Mouse (Mus musculus) kidney, postnatal 0 days (tissue): ENCODE measurements around the gene Olfr995. TPM values are rescaled to one million over a fixed set of nuclear protein-coding genes. Genes with fewer than 3 reads are reported as not detected.

Experiments
- ATAC-seq: fragments of 200-750 bp; cut with Nextera tagmentation; replicated peaks from 2 replicates; pipeline ENCODE4 v1.8.0; 2017; ENCODE audit warnings: low read depth, moderate number of reproducible peaks, moderate TSS enrichment, moderate library complexity; ENCODE audit not compliant: low FRiP score
- DNase-seq: peaks from one replicate; pipeline ENCODE4 v3.0.0-alpha.2; 2016; ENCODE audit warnings: low spot score
- H3K27ac ChIP-seq: fragments of 300-500 bp; sonication (generic); 2 replicates; pipeline ENCODE4 v1.5.1; 2014; ENCODE audit warnings: mild to moderate bottlenecking
- H3K27me3 ChIP-seq: fragments of 300-500 bp; sonication (generic); 2 replicates; pipeline ENCODE4 v1.6.1; 2014; ENCODE audit warnings: low read length, mixed read lengths; ENCODE audit not compliant: insufficient read depth
- H3K36me3 ChIP-seq: fragments of 300-500 bp; sonication (generic); 2 replicates; pipeline ENCODE4 v1.6.1; 2014; ENCODE audit warnings: low read length, mixed read lengths; ENCODE audit not compliant: insufficient read depth
- H3K4me1 ChIP-seq: fragments of 300-500 bp; sonication (generic); replicated peaks from 2 replicates; pipeline ENCODE4 v1.6.1; 2014; ENCODE audit warnings: antibody characterized with exemption, low read length, mixed read lengths; ENCODE audit not compliant: insufficient read depth
- H3K4me2 ChIP-seq: fragments of 300-500 bp; sonication (generic); 2 replicates; pipeline ENCODE4 v1.6.1; 2014; ENCODE audit warnings: mild to moderate bottlenecking, low read length, moderate library complexity, mixed read lengths
- H3K4me3 ChIP-seq: fragments of 300-500 bp; sonication (generic); replicated peaks from 2 replicates; pipeline ENCODE4 v1.5.1; 2014; ENCODE audit warnings: low read depth, low read length
- H3K9ac ChIP-seq: fragments of 300-500 bp; sonication (generic); 2 replicates; pipeline ENCODE4 v1.6.1; 2014; ENCODE audit warnings: low read depth, low read length
- H3K9me3 ChIP-seq: fragments of 300-500 bp; sonication (generic); replicated peaks from 2 replicates; pipeline ENCODE4 v1.6.1; 2016; ENCODE audit warnings: low read length, inconsistent platforms, mixed read lengths
- CTCF ChIP-seq: IDR thresholded peaks from 2 replicates; pipeline ENCODE4 v1.5.1; 2016; ENCODE audit warnings: antibody characterized with exemption, low read depth, mild to moderate bottlenecking, moderate library complexity
- WGBS: fragments of 180-500 bp; shearing (Covaris S2); extraction: QIAGEN DNeasy Blood & Tissue Kit; methylation state at CpG from one replicate; pipeline ENCODE4 v1.1.7; 2014; 5-methylcytosine and 5-hydroxymethylcytosine counted together
- polyA plus RNA-seq: library from polyadenylated mRNA; unstranded; fragments of >200 nt; fragmentation: Nextera tagmentation; extraction: Ambion mirVana; gene quantifications from 2 replicates; pipeline ENCODE4 v1.2.1, GENCODE M21; 2015

Olfr995 gene
- not detected in 2 replicates for polyA plus RNA-seq

GRCm38 (mm10) chr2:85443539-85443938 lies at the start of gene Olfr995:
TSS of gene Olfr995 (minus strand) at chr2:85443639.
- Histone ChIP-seq H3K4me2 (no peak within 1 kb of the TSS), H3K4me1 (no peaks in the 10 kb centered on the region), H3K9ac (no peak within 1 kb of the TSS), H3K36me3 (no peaks in the 10 kb centered on the region), H3K27ac (no peak within 1 kb of the TSS), H3K9me3 (no peaks in the 10 kb centered on the region), H3K27me3 (no peaks in the 10 kb centered on the region), H3K4me3 (no peak within 1 kb of the TSS)
- DNase-seq (no peak), ATAC-seq (no peak)
- WGBS = 42% methylated on average over 1 of the region's 1 CpGs
- no peak for TF ChIP-seq CTCF

GRCm38 (mm10) chr2:85490396-85490795 lies 47.0 kb upstream of the Olfr995 start:
- WGBS = 78% methylated on average over 5 of the region's 5 CpGs
- DNase-seq = no peak

GRCm38 (mm10) chr2:85466801-85467325 lies 23.4 kb upstream of the Olfr995 start:
- no peak for DNase-seq

More at GRCm38 (mm10) chr2:85490396-85490795, 47.0 kb upstream of the Olfr995 start:
- Histone ChIP-seq H3K27ac (no peak overlapping the region), H3K4me2 (no peak overlapping the region), H3K4me3 (no peak overlapping the region), H3K36me3 (no peaks in the 10 kb centered on the region), H3K9ac (no peak overlapping the region), H3K9me3 (no peaks in the 10 kb centered on the region), H3K27me3 (no peaks in the 10 kb centered on the region), H3K4me1 (no peaks in the 10 kb centered on the region)
- no peak for ATAC-seq
- no peak for TF ChIP-seq CTCF

GRCm38 (mm10) chr2:85442546-85442945 lies 893 bp downstream of the Olfr995 start:
- H3K27ac ChIP-seq = no peak overlapping the region
- H3K4me1 ChIP-seq = no peaks in the 10 kb centered on the region
- ATAC-seq = no peak
- H3K27me3 ChIP-seq = no peaks in the 10 kb centered on the region
- H3K9ac ChIP-seq = no peak overlapping the region
- H3K9me3 ChIP-seq = no peaks in the 10 kb centered on the region
- H3K36me3 ChIP-seq = no peaks in the 10 kb centered on the region
- H3K4me3 ChIP-seq = no peak overlapping the region
- no peak overlapping the region for H3K4me2 ChIP-seq
- TF ChIP-seq CTCF = no peak
- no peak for DNase-seq

More at GRCm38 (mm10) chr2:85466801-85467325, 23.4 kb upstream of the Olfr995 start:
- Histone ChIP-seq H3K27ac (no peak overlapping the region), H3K4me3 (no peak overlapping the region), H3K36me3 (no peaks in the 10 kb centered on the region), H3K4me1 (no peaks in the 10 kb centered on the region), H3K4me2 (no peak overlapping the region), H3K9me3 (no peaks in the 10 kb centered on the region), H3K27me3 (no peaks in the 10 kb centered on the region), H3K9ac (no peak overlapping the region)
- 83% methylated on average over 3 of the region's 3 CpGs for WGBS
- no peak for TF ChIP-seq CTCF
- ATAC-seq = no peak

- Histone ChIP-seq H3K27ac (no peak within 1 kb of the TSS), H3K9ac (no peak within 1 kb of the TSS), H3K4me3 (no peak within 1 kb of the TSS), H3K27me3 (no peaks in the 10 kb centered on the region), H3K36me3 (no peaks in the 10 kb centered on the region), H3K9me3 (no peaks in the 10 kb centered on the region), H3K4me1 (no peaks in the 10 kb centered on the region), H3K4me2 (no peak within 1 kb of the TSS)
- no peak for TF ChIP-seq CTCF
- no peak for DNase-seq
- WGBS = 88% methylated on average over 3 of the region's 3 CpGs
- no peak for ATAC-seq
Measured at GRCm38 (mm10) chr2:85436351-85436750, 7.1 kb downstream of the Olfr995 start, which contains the start of gene Olfr994. TSS of gene Olfr994 (minus strand) at chr2:85436451.

- ATAC-seq (no peak), DNase-seq (no peak)
- no peak overlapping the region for H3K4me3 ChIP-seq
- no peak overlapping the region for H3K27ac ChIP-seq
- H3K27me3 ChIP-seq = no peaks in the 10 kb centered on the region
- TF ChIP-seq CTCF = no peak
- no peaks in the 10 kb centered on the region for H3K36me3 ChIP-seq
- no peak overlapping the region for H3K4me2 ChIP-seq
- no peaks in the 10 kb centered on the region for H3K4me1 ChIP-seq
- WGBS = 83% methylated on average over 1 of the region's 1 CpGs
- no peak overlapping the region for H3K9ac ChIP-seq
- H3K9me3 ChIP-seq = no peaks in the 10 kb centered on the region
Measured at GRCm38 (mm10) chr2:85425893-85426292, 17.5 kb downstream of the Olfr995 start.

GRCm38 (mm10) chr2:85414777-85415176 lies 28.7 kb downstream of the Olfr995 start, which contains the start of gene Olfr993:
TSS of gene Olfr993 (minus strand) at chr2:85414877.
- H3K27me3 ChIP-seq = no peaks in the 10 kb centered on the region
- no peak for TF ChIP-seq CTCF
- no peak for DNase-seq
- H3K9ac ChIP-seq = no peak within 1 kb of the TSS
- no peaks in the 10 kb centered on the region for H3K4me1 ChIP-seq
- H3K9me3 ChIP-seq = no peaks in the 10 kb centered on the region
- no peak within 1 kb of the TSS for H3K27ac ChIP-seq
- H3K36me3 ChIP-seq = no peaks in the 10 kb centered on the region
- H3K4me3 ChIP-seq = no peak within 1 kb of the TSS
- ATAC-seq = no peak
- H3K4me2 ChIP-seq = no peak within 1 kb of the TSS
